Mouse (Mus musculus) liver, adult 2 months (tissue): ENCODE measurements around the gene Pttg1ip.

ENCODE experiments used
- CTCF ChIP-seq: fragments of 200-500 bp; IDR thresholded peaks from 2 replicates; pipeline ENCODE4 v1.5.1; 2011; ENCODE audit warnings: low read depth, low read length, control low read depth
- POLR2A ChIP-seq: fragments of 200-500 bp; IDR thresholded peaks from 2 replicates; pipeline ENCODE4 v1.6.1; 2011; ENCODE audit warnings: low read length, control low read depth; ENCODE audit not compliant: insufficient read depth; ENCODE audit errors: extremely low read depth

DNA sequence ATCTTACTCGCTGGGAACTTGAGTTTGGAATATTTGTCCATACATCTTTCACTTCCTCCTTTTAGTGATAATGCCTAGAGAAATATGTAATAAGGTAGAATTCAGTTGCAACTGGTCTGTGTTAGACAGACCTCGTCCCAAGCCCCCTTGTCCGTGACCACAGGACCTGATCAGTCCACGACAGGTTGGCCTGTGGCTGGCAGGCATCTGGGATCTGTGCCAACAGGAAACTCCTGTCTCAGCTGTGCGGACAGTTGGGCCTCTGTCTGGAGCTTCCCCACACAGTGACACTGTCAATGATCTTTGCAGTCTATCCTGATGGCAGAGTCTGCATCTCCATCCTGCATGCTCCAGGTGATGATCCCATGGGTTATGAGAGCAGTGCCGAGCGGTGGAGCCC, 61.6 kb downstream of the Pttg1ip start:
- no peak for TF ChIP-seq CTCF
- TF ChIP-seq POLR2A: no peak
